Mouse (Mus musculus) adrenal gland, adult 2 months (tissue): ENCODE data around the gene Pop5. TPM values are rescaled to one million over a fixed set of nuclear protein-coding genes. Genes with fewer than 3 reads are reported as not detected.
A peak's percentile ranks its signal among the peaks of the same experiment; 100 is the strongest.

Source experiments
- DNase-seq: peaks from one replicate; pipeline ENCODE4 v3.0.0; 2021
- long read RNA-seq: library from polyadenylated mRNA; stranded (forward); transcript quantifications from one replicate; pipeline ENCODE4 v2.0.0, GENCODE M21; 2021
- polyA plus RNA-seq: library from polyadenylated mRNA; depleted of rRNA; stranded (reverse); fragments of >200 nt; gene quantifications from 2 replicates; pipeline ENCODE4 v1.2.3, GENCODE M21; 2012; rRNA removed
- total RNA-seq, 2 experiments: library from RNA; stranded (reverse); gene quantifications; 2 replicates each; pipeline ENCODE4 v1.2.3; 2021

Pop5 gene
- total RNA-seq (10 to 100 TPM; 53.1 to 84.0 TPM), polyA plus RNA-seq (194 and 250 TPM in 2 replicates)
- long read RNA-seq, partial matches to known transcripts = 34 of 40 reads
- long read RNA-seq, other reads (novel, unspliced or antisense) = 5 of 40 reads

- DNase-seq = peak; percentile 90
Measured at GRCm38 (mm10) chr5:115235786-115236263, at the start of gene Pop5. Gene Pop5 (plus strand): TSS chr5:115235836.

- DNase-seq = no peak
Measured at GRCm38 (mm10) chr5:115186371-115187073, 49.1 kb upstream of the Pop5 start.

GRCm38 (mm10) chr5:115187188-115188131 lies 48.2 kb upstream of the Pop5 start:
- DNase-seq = peak; percentile 95

GRCm38 (mm10) chr5:115188824-115189223 lies 46.8 kb upstream of the Pop5 start:
- peak; percentile 58 for DNase-seq

- DNase-seq = peak; percentile 79
Measured at GRCm38 (mm10) chr5:115190081-115190480, 45.6 kb upstream of the Pop5 start.

- DNase-seq = peak; percentile 73
Measured at GRCm38 (mm10) chr5:115191880-115192827, 43.5 kb upstream of the Pop5 start.

- peak; percentile 82 for DNase-seq
Measured at GRCm38 (mm10) chr5:115192828-115193195, 42.8 kb upstream of the Pop5 start.

- peak; percentile 92 for DNase-seq
Measured at GRCm38 (mm10) chr5:115193226-115193625, 42.4 kb upstream of the Pop5 start.

- peak; percentile 75 for DNase-seq
Measured at GRCm38 (mm10) chr5:115193669-115194625, 41.7 kb upstream of the Pop5 start, which contains the start of gene Cabp1. Gene Cabp1 (minus strand): TSS chr5:115194381.

GRCm38 (mm10) chr5:115194626-115195221 lies 40.9 kb upstream of the Pop5 start:
- DNase-seq = no peak

- no peak for DNase-seq
Measured at GRCm38 (mm10) chr5:115203735-115204561, 31.7 kb upstream of the Pop5 start.

- peak; percentile 42 for DNase-seq
Measured at GRCm38 (mm10) chr5:115204562-115205311, 30.9 kb upstream of the Pop5 start.

GRCm38 (mm10) chr5:115207244-115207643 lies 28.4 kb upstream of the Pop5 start:
- DNase-seq = no peak

- DNase-seq = no peak
Measured at GRCm38 (mm10) chr5:115207892-115208291, 27.7 kb upstream of the Pop5 start.

GRCm38 (mm10) chr5:115208601-115209000 lies 27.0 kb upstream of the Pop5 start:
- DNase-seq = no peak

GRCm38 (mm10) chr5:115210380-115210779 lies 25.3 kb upstream of the Pop5 start:
- DNase-seq = peak; percentile 38

- peak; percentile 44 for DNase-seq
Measured at GRCm38 (mm10) chr5:115212451-115212850, 23.2 kb upstream of the Pop5 start.

GRCm38 (mm10) chr5:115212861-115213260 lies 22.8 kb upstream of the Pop5 start:
- no peak for DNase-seq
